12 mouse cellular contexts compared by ENCODE assay signal in the genomic region with DNA sequence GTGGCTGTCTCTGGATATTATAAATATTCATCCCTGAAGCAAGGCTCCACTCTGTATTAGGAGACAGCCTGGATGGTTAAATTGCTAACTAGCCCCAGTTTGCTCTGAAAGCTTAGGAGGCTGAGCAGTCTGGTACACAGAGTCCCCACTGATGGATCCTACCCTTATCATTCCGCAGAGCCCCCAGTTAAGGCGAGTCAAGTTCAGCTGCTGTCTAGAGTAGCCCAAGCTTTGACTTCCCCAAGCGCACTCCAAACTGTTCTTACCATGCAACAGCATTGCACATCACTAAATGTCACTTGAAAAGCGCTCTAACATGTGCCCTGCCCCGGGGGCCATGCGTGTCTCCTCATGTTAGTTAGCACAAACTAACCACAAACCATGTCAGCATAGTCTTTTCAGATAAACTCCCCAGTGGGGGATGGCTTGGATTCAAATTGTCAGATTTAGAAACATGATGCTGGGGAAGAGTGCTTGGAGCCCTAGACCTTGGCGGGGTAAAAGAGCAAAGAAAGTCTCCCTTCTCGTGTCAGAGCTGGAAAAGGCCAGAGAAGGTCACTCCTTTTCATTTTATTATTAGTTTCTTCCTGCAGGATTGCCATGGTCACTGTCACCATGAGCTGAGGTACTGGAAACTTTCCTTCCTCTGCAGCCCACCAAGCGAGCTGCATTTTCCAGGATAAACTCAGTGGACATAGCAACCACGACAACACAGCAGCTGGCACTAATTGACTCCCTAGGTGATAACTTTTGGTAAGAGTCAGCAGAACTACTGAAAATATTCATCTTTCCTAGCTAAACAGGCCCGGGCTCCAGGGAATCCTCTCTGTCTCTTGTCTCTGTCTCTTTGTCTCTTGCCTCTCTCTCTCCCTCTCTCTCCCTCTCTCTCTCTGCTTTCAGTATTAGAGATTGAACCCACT. TPM values are rescaled to one million over a fixed set of nuclear protein-coding genes. Genes with fewer than 3 reads are reported as not detected.
DNase-seq lines count a peak whose midpoint lies in the region; ATAC-seq and TF ChIP-seq lines count a peak whose summit lies in the region.
"Had no signal": no experiment of that assay in that cellular context is flagged by ENCODE, and none has a peak within 500 bp of the region (broad histone marks: within the 10 kb centered on the region; RNA-seq: fewer than 3 reads in every experiment).

No protein-coding gene starts in this region.

- H3K27ac ChIP-seq in heart, embryonic 13.5 days (replicated peaks): no peak overlapping the region
- H3K27ac ChIP-seq in forebrain, embryonic 13.5 days: no peak overlapping the region
- H3K27ac ChIP-seq in intestine, postnatal 0 days (ENCODE audit: low read depth, low read length): no peak overlapping the region
- H3K27ac ChIP-seq in neural tube, embryonic 15.5 days (replicated peaks): peak overlapping the region; percentile 51
- H3K27ac ChIP-seq: limb, embryonic 15.5 days; macrophage had no signal

- DNase-seq in heart, adult 8-10 months (ENCODE audit: low spot score): no peak
- DNase-seq in gastrocnemius, postnatal 36 days: no peak
- DNase-seq in spleen, adult 12 weeks (ENCODE audit: low spot score): no peak
- no peak for DNase-seq in frontal cortex, postnatal 25 days (ENCODE audit: low spot score in 2 of 2)
- DNase-seq: cerebellum, postnatal 10 days; right cerebral cortex, postnatal 25 days had no signal

- 36% methylated on average over 11 of the region's 11 CpGs for WGBS in heart, embryonic 13.5 days
- WGBS in forebrain, embryonic 13.5 days: 27% methylated on average over 11 of the region's 11 CpGs
- WGBS in intestine, postnatal 0 days: 46% methylated on average over 11 of the region's 11 CpGs
- WGBS in neural tube, embryonic 15.5 days: 28% methylated on average over 11 of the region's 11 CpGs

- no peaks in the 10 kb centered on the region for H3K36me3 ChIP-seq in heart, embryonic 13.5 days
- H3K36me3 ChIP-seq in forebrain, embryonic 13.5 days (ENCODE audit: poor library complexity, severe bottlenecking): no peaks in the 10 kb centered on the region
- H3K36me3 ChIP-seq in intestine, postnatal 0 days (ENCODE audit: control insufficient read depth, insufficient read depth): no peaks in the 10 kb centered on the region
- no peaks in the 10 kb centered on the region for H3K36me3 ChIP-seq in neural tube, embryonic 15.5 days
- H3K36me3 ChIP-seq: limb, embryonic 15.5 days had no signal

- peaks cover 60% of the 10 kb centered on the region for H3K4me1 ChIP-seq in heart, embryonic 13.5 days
- H3K4me1 ChIP-seq in forebrain, embryonic 13.5 days: peaks cover 34% of the 10 kb centered on the region
- no peaks in the 10 kb centered on the region; the same call in 1 of the 2 replicates for H3K4me1 ChIP-seq in intestine, postnatal 0 days (replicated peaks; ENCODE audit: control insufficient read depth, insufficient read depth, low read length)
- H3K4me1 ChIP-seq in neural tube, embryonic 15.5 days: peaks cover 46% of the 10 kb centered on the region

- intact Hi-C loops in gastrocnemius, postnatal 36 days (cut with DNase I): no loop called here

- no peaks in the 10 kb centered on the region for H3K9me3 ChIP-seq in heart, embryonic 13.5 days
- H3K9me3 ChIP-seq in forebrain, embryonic 13.5 days (replicated peaks): no peaks in the 10 kb centered on the region
- no peaks in the 10 kb centered on the region for H3K9me3 ChIP-seq in intestine, postnatal 0 days (ENCODE audit: control insufficient read depth)
- no peaks in the 10 kb centered on the region for H3K9me3 ChIP-seq in neural tube, embryonic 15.5 days (replicated peaks)
- H3K9me3 ChIP-seq: limb, embryonic 15.5 days had no signal

- H3K27me3 ChIP-seq in heart, embryonic 13.5 days (replicated peaks): peaks cover 52% of the 10 kb centered on the region
- peaks cover 78% of the 10 kb centered on the region for H3K27me3 ChIP-seq in forebrain, embryonic 13.5 days
- peaks cover 27% of the 10 kb centered on the region for H3K27me3 ChIP-seq in intestine, postnatal 0 days (replicated peaks; ENCODE audit: control insufficient read depth, insufficient read depth, low read length)
- H3K27me3 ChIP-seq in neural tube, embryonic 15.5 days (replicated peaks): peaks cover 36% of the 10 kb centered on the region

- peak overlapping the region; percentile 68 for H3K4me3 ChIP-seq in heart, embryonic 13.5 days
- peak overlapping the region; percentile 24 for H3K4me3 ChIP-seq in forebrain, embryonic 13.5 days
- no peak overlapping the region for H3K4me3 ChIP-seq in intestine, postnatal 0 days (ENCODE audit: low read depth, low read length)
- H3K4me3 ChIP-seq in neural tube, embryonic 15.5 days (replicated peaks): peak overlapping the region; percentile 58

- ATAC-seq in heart, embryonic 13.5 days (ENCODE audit: extremely low read depth, insufficient number of reproducible peaks, low FRiP score, low TSS enrichment): no peak
- ATAC-seq in forebrain, embryonic 13.5 days: no peak
- no peak for ATAC-seq in intestine, postnatal 0 days
- ATAC-seq in neural tube, embryonic 15.5 days (ENCODE audit: low FRiP score): no peak; the same call in 1 of the 2 replicates

- no peak for TF ChIP-seq CTCF in intestine, postnatal 0 days (IDR thresholded peaks at IDR 0.05; ENCODE audit: low read depth)

- peak overlapping the region; percentile 85 for H3K9ac ChIP-seq in heart, embryonic 13.5 days
- H3K9ac ChIP-seq in forebrain, embryonic 13.5 days: no peak overlapping the region
- H3K9ac ChIP-seq in intestine, postnatal 0 days (ENCODE audit: low read depth, low read length): no peak overlapping the region
- H3K9ac ChIP-seq in neural tube, embryonic 15.5 days (replicated peaks): no peak overlapping the region
- H3K9ac ChIP-seq: limb, embryonic 15.5 days had no signal

- peak overlapping the region; percentile 87 for H3K4me2 ChIP-seq in heart, embryonic 13.5 days
- H3K4me2 ChIP-seq in forebrain, embryonic 13.5 days: 0 out of 2 replicates have a peak overlapping the region, but pooled peaks have one; percentile 47
- peak overlapping the region; percentile 77 for H3K4me2 ChIP-seq in intestine, postnatal 0 days (replicated peaks; ENCODE audit: low read depth)
- peak overlapping the region; percentile 99 for H3K4me2 ChIP-seq in neural tube, embryonic 15.5 days

RNA-seq across cellular contexts. Expression of a gene that starts 1.9 kb away (rescaled TPM):
- 38.3 and 39.3 TPM in 2 replicates for polyA plus RNA-seq in heart, embryonic 13.5 days (2015; fragmentation: Nextera tagmentation; extraction: Ambion mirVana)
- total RNA-seq in heart, adult 8-10 months (2022): 100 to 1,000 TPM; 193 to 360 (median 253) TPM
- polyA plus RNA-seq in forebrain, embryonic 13.5 days (2015; fragmentation: Nextera tagmentation; extraction: Ambion mirVana): 6.2 and 8.8 TPM in 2 replicates
- polyA plus RNA-seq in intestine, postnatal 0 days (2015; fragmentation: Nextera tagmentation; extraction: Ambion mirVana): 29.1 and 29.9 TPM in 2 replicates
- polyA plus RNA-seq in neural tube, embryonic 15.5 days (2015; fragmentation: Nextera tagmentation; extraction: Ambion mirVana): 34.0 and 39.1 TPM in 2 replicates
- total RNA-seq in gastrocnemius, postnatal 36 days (2021): 10 to 100 TPM; 48.8 to 49.5 TPM

RNA-seq across cellular contexts. Expression of a gene that starts 19.6 kb away (rescaled TPM):
- 0.25 and 0.36 TPM in 2 replicates for polyA plus RNA-seq in heart, embryonic 13.5 days (2015; fragmentation: Nextera tagmentation; extraction: Ambion mirVana)
- not detected for total RNA-seq in heart, adult 8-10 months (2022)
- polyA plus RNA-seq in forebrain, embryonic 13.5 days (2015; fragmentation: Nextera tagmentation; extraction: Ambion mirVana): 0.32 and 0.37 TPM in 2 replicates
- polyA plus RNA-seq in intestine, postnatal 0 days (2015; fragmentation: Nextera tagmentation; extraction: Ambion mirVana): 30.9 and 38.9 TPM in 2 replicates
- polyA plus RNA-seq in neural tube, embryonic 15.5 days (2015; fragmentation: Nextera tagmentation; extraction: Ambion mirVana): 0.38 and 0.52 TPM in 2 replicates
- total RNA-seq in gastrocnemius, postnatal 36 days (2021): not detected

RNA-seq across cellular contexts. Expression of a gene that starts 28.1 kb away (rescaled TPM):
- polyA plus RNA-seq in heart, embryonic 13.5 days (2015; fragmentation: Nextera tagmentation; extraction: Ambion mirVana): 44.8 and 52.5 TPM in 2 replicates
- total RNA-seq in heart, adult 8-10 months (2022): 100 to 1,000 TPM in 1 of 4 experiments, 10 to 100 TPM in 3; 94.3 to 111 (median 97.4) TPM
- polyA plus RNA-seq in forebrain, embryonic 13.5 days (2015; fragmentation: Nextera tagmentation; extraction: Ambion mirVana): 33.8 and 43.0 TPM in 2 replicates
- polyA plus RNA-seq in intestine, postnatal 0 days (2015; fragmentation: Nextera tagmentation; extraction: Ambion mirVana): 14.7 and 16.5 TPM in 2 replicates
- polyA plus RNA-seq in neural tube, embryonic 15.5 days (2015; fragmentation: Nextera tagmentation; extraction: Ambion mirVana): 51.0 and 60.0 TPM in 2 replicates
- 10 to 100 TPM; 52.0 to 54.8 TPM for total RNA-seq in gastrocnemius, postnatal 36 days (2021)

RNA-seq across cellular contexts. Expression of a gene that starts 30.7 kb away (rescaled TPM):
- 21.9 and 119 TPM in 2 replicates for polyA plus RNA-seq in heart, embryonic 13.5 days (2015; fragmentation: Nextera tagmentation; extraction: Ambion mirVana)
- total RNA-seq in heart, adult 8-10 months (2022): 1 to 10 TPM; 1.8 to 4.9 (median 1.9) TPM
- polyA plus RNA-seq in forebrain, embryonic 13.5 days (2015; fragmentation: Nextera tagmentation; extraction: Ambion mirVana): 2.6 and 8.3 TPM in 2 replicates
- 9.2 and 14.1 TPM in 2 replicates for polyA plus RNA-seq in intestine, postnatal 0 days (2015; fragmentation: Nextera tagmentation; extraction: Ambion mirVana)
- polyA plus RNA-seq in neural tube, embryonic 15.5 days (2015; fragmentation: Nextera tagmentation; extraction: Ambion mirVana): 11.1 and 12.9 TPM in 2 replicates
- total RNA-seq in gastrocnemius, postnatal 36 days (2021): 1 to 10 TPM in 1 of 2 experiments, not detected in 1; 1.7 TPM
- polyA plus RNA-seq: macrophage had no signal

RNA-seq across cellular contexts. Expression of a gene that starts 40.0 kb away (rescaled TPM):
- 29.5 and 33.1 TPM in 2 replicates for polyA plus RNA-seq in heart, embryonic 13.5 days (2015; fragmentation: Nextera tagmentation; extraction: Ambion mirVana)
- 10 to 100 TPM in 2 of 4 experiments, 1 to 10 TPM in 2; 8.2 to 14.4 (median 11.5) TPM for total RNA-seq in heart, adult 8-10 months (2022)
- polyA plus RNA-seq in forebrain, embryonic 13.5 days (2015; fragmentation: Nextera tagmentation; extraction: Ambion mirVana): 12.3 and 12.8 TPM in 2 replicates
- 47.7 and 54.0 TPM in 2 replicates for polyA plus RNA-seq in intestine, postnatal 0 days (2015; fragmentation: Nextera tagmentation; extraction: Ambion mirVana)
- polyA plus RNA-seq in neural tube, embryonic 15.5 days (2015; fragmentation: Nextera tagmentation; extraction: Ambion mirVana): 32.0 and 46.6 TPM in 2 replicates
- total RNA-seq in gastrocnemius, postnatal 36 days (2021): 1 to 10 TPM; 2.5 to 4.9 TPM

Comparison
In these comparisons a context has a peak if more than half of its experiments do, and no peak if none do; other contexts are left out.
1. H3K4me2 ChIP-seq: peak in every context shown above with its lines; median percentile 99 in neural tube, embryonic 15.5 days; 87 in heart, embryonic 13.5 days; 77 in intestine, postnatal 0 days; 47 in forebrain, embryonic 13.5 days.
2. RNA of a gene that starts 19.6 kb away (polyA plus RNA-seq): 30.9 to 38.9 TPM in intestine, postnatal 0 days; 0.38 to 0.52 TPM in neural tube, embryonic 15.5 days, 0.32 to 0.37 TPM in forebrain, embryonic 13.5 days and 0.25 to 0.36 TPM in heart, embryonic 13.5 days; every median in the first group is over 10 times any median in the second.